Mouse (Mus musculus) embryonic facial prominence, embryonic 11.5 days (tissue): ENCODE measurements around the gene Spef1. TPM values are rescaled to one million over a fixed set of nuclear protein-coding genes. Genes with fewer than 3 reads are reported as not detected.

Source experiments
- ATAC-seq: fragments of 200-750 bp; cut with Nextera tagmentation; replicated peaks from 2 replicates; pipeline ENCODE4 v1.8.0; 2017; ENCODE audit warnings: low read depth; ENCODE audit not compliant: insufficient number of reproducible peaks, low FRiP score, low TSS enrichment
- DNase-seq: peaks from one replicate; pipeline ENCODE4 v3.0.0-alpha.2; 2015; ENCODE audit warnings: low spot score
- H3K27ac ChIP-seq: fragments of 300-500 bp; sonication (generic); replicated peaks from 2 replicates; pipeline ENCODE4 v1.5.1; 2014; ENCODE audit warnings: mild to moderate bottlenecking, low read depth, low read length, control low read depth
- H3K27me3 ChIP-seq: fragments of 300-500 bp; sonication (generic); 2 replicates; pipeline ENCODE4 v1.6.1; 2014; ENCODE audit warnings: mild to moderate bottlenecking, low read length, moderate library complexity, mixed read lengths; ENCODE audit not compliant: control insufficient read depth, insufficient read depth
- H3K36me3 ChIP-seq: fragments of 300-500 bp; sonication (generic); replicated peaks from 2 replicates; pipeline ENCODE4 v1.6.1; 2014; ENCODE audit warnings: low read depth, mild to moderate bottlenecking, low read length, moderate library complexity, mixed read lengths; ENCODE audit not compliant: control insufficient read depth, insufficient read depth
- H3K4me1 ChIP-seq: fragments of 300-500 bp; sonication (generic); 2 replicates; pipeline ENCODE4 v1.6.1; 2014; ENCODE audit warnings: low read length, mixed read lengths; ENCODE audit not compliant: control insufficient read depth, insufficient read depth
- H3K4me2 ChIP-seq: fragments of 300-500 bp; sonication (generic); 2 replicates; pipeline ENCODE4 v1.6.1; 2014; ENCODE audit warnings: low read depth, mild to moderate bottlenecking, control low read depth, low read length, moderate library complexity
- H3K4me3 ChIP-seq: fragments of 300-500 bp; sonication (generic); 2 replicates; pipeline ENCODE4 v1.5.1; 2014; ENCODE audit warnings: low read depth, low read length, control low read depth
- H3K9ac ChIP-seq: fragments of 300-500 bp; sonication (generic); replicated peaks from 2 replicates; pipeline ENCODE4 v1.6.1; 2014; ENCODE audit warnings: mild to moderate bottlenecking, control low read depth, low read length
- H3K9me3 ChIP-seq: fragments of 300-500 bp; sonication (generic); replicated peaks from 2 replicates; pipeline ENCODE4 v1.6.1; 2016; ENCODE audit warnings: mild to moderate bottlenecking, low read length, inconsistent platforms, mixed read lengths; ENCODE audit not compliant: control insufficient read depth
- WGBS: fragments of 180-500 bp; shearing (Covaris S2); extraction: QIAGEN DNeasy Blood & Tissue Kit; methylation state at CpG from one replicate; pipeline ENCODE4 v1.1.7; 2014; 5-methylcytosine and 5-hydroxymethylcytosine counted together
- polyA plus RNA-seq: library from polyadenylated mRNA; unstranded; fragments of >200 nt; fragmentation: Nextera tagmentation; extraction: Ambion mirVana; gene quantifications from 2 replicates; pipeline ENCODE4 v1.2.1, GENCODE M21; 2014

Gene Spef1
- polyA plus RNA-seq, 1 experiment from 2014 or later: 3.4 TPM

- Histone ChIP-seq H3K9me3 (no peaks in the 10 kb centered on the region), H3K27me3 (no peaks in the 10 kb centered on the region), H3K4me1 (no peaks in the 10 kb centered on the region), H3K27ac (no peak overlapping the region), H3K4me3 (no peak overlapping the region), H3K9ac (no peak overlapping the region), H3K36me3 (no peaks in the 10 kb centered on the region), H3K4me2 (no peak overlapping the region)
- ATAC-seq (no peak), DNase-seq (no peak)
- 86% methylated on average over 6 of the region's 6 CpGs for WGBS
These were observed 38.1 kb upstream of the Spef1 start for GRCm38 (mm10) chr2:131225178-131225577.

GRCm38 (mm10) chr2:131223569-131223968 lies 36.5 kb upstream of the Spef1 start:
- Histone ChIP-seq H3K9me3 (no peaks in the 10 kb centered on the region), H3K9ac (no peak overlapping the region), H3K4me2 (no peak overlapping the region), H3K27me3 (no peaks in the 10 kb centered on the region), H3K27ac (no peak overlapping the region), H3K36me3 (no peaks in the 10 kb centered on the region), H3K4me1 (no peaks in the 10 kb centered on the region), H3K4me3 (no peak overlapping the region)
- 73% methylated on average over 1 of the region's 1 CpGs for WGBS
- ATAC-seq: no peak
- no peak for DNase-seq

- Histone ChIP-seq H3K4me3 (no peak overlapping the region), H3K36me3 (no peaks in the 10 kb centered on the region), H3K4me1 (no peaks in the 10 kb centered on the region), H3K9me3 (no peaks in the 10 kb centered on the region), H3K9ac (no peak overlapping the region), H3K27ac (no peak overlapping the region), H3K27me3 (no peaks in the 10 kb centered on the region), H3K4me2 (no peak overlapping the region)
- WGBS: 60% methylated on average over 5 of the region's 5 CpGs
- no peak for ATAC-seq
- no peak for DNase-seq
These were observed 35.5 kb upstream of the Spef1 start for GRCm38 (mm10) chr2:131222562-131222961.

GRCm38 (mm10) chr2:131221853-131222515 lies 34.9 kb upstream of the Spef1 start:
- Histone ChIP-seq H3K4me2 (no peak overlapping the region), H3K4me1 (no peaks in the 10 kb centered on the region), H3K9ac (no peak overlapping the region), H3K36me3 (no peaks in the 10 kb centered on the region), H3K27me3 (no peaks in the 10 kb centered on the region), H3K4me3 (no peak overlapping the region), H3K27ac (no peak overlapping the region), H3K9me3 (no peaks in the 10 kb centered on the region)
- DNase-seq (no peak), ATAC-seq (no peak)
- WGBS: 69% methylated on average over 3 of the region's 3 CpGs

GRCm38 (mm10) chr2:131220030-131220429 lies 32.9 kb upstream of the Spef1 start:
- no peaks in the 10 kb centered on the region for H3K9me3 ChIP-seq
- no peaks in the 10 kb centered on the region for H3K4me1 ChIP-seq
- 77% methylated on average over 4 of the region's 4 CpGs for WGBS
- H3K4me3 ChIP-seq: no peak overlapping the region
- ATAC-seq (no peak), DNase-seq (no peak)
- H3K9ac ChIP-seq: no peak overlapping the region
- no peaks in the 10 kb centered on the region for H3K36me3 ChIP-seq
- no peak overlapping the region for H3K27ac ChIP-seq
- H3K4me2 ChIP-seq: no peak overlapping the region
- H3K27me3 ChIP-seq: no peaks in the 10 kb centered on the region

- Histone ChIP-seq H3K4me1 (no peaks in the 10 kb centered on the region), H3K4me2 (no peak overlapping the region), H3K9ac (no peak overlapping the region), H3K36me3 (no peaks in the 10 kb centered on the region), H3K27me3 (no peaks in the 10 kb centered on the region), H3K4me3 (no peak overlapping the region), H3K9me3 (no peaks in the 10 kb centered on the region), H3K27ac (no peak overlapping the region)
- DNase-seq (no peak), ATAC-seq (no peak)
- WGBS: 88% methylated on average over 7 of the region's 7 CpGs
These were observed 29.1 kb upstream of the Spef1 start for GRCm38 (mm10) chr2:131215941-131216858.

GRCm38 (mm10) chr2:131213773-131214172 lies 26.7 kb upstream of the Spef1 start:
- H3K9me3 ChIP-seq: no peaks in the 10 kb centered on the region
- H3K4me1 ChIP-seq: peaks cover 3% of the 10 kb centered on the region
- H3K27me3 ChIP-seq: no peaks in the 10 kb centered on the region
- H3K9ac ChIP-seq: no peak overlapping the region
- H3K4me3 ChIP-seq: no peak overlapping the region
- no peak overlapping the region for H3K27ac ChIP-seq
- ATAC-seq (no peak), DNase-seq (no peak)
- WGBS: 85% methylated on average over 7 of the region's 7 CpGs
- H3K4me2 ChIP-seq: no peak overlapping the region
- H3K36me3 ChIP-seq: no peaks in the 10 kb centered on the region

GRCm38 (mm10) chr2:131211026-131211615 lies 24.0 kb upstream of the Spef1 start:
- 69% methylated on average over 9 of the region's 9 CpGs for WGBS
- no peaks in the 10 kb centered on the region for H3K36me3 ChIP-seq
- peak overlapping the region; percentile 59 for H3K4me2 ChIP-seq
- no peak overlapping the region for H3K27ac ChIP-seq
- H3K4me1 ChIP-seq: peaks cover 3% of the 10 kb centered on the region
- peak overlapping the region; percentile 56 for H3K4me3 ChIP-seq
- no peak for DNase-seq
- H3K9me3 ChIP-seq: no peaks in the 10 kb centered on the region
- H3K27me3 ChIP-seq: no peaks in the 10 kb centered on the region
- peak overlapping the region; percentile 75 for H3K9ac ChIP-seq
- ATAC-seq: no peak
